17 mouse cellular contexts compared by ENCODE assay signal in the genomic region with DNA sequence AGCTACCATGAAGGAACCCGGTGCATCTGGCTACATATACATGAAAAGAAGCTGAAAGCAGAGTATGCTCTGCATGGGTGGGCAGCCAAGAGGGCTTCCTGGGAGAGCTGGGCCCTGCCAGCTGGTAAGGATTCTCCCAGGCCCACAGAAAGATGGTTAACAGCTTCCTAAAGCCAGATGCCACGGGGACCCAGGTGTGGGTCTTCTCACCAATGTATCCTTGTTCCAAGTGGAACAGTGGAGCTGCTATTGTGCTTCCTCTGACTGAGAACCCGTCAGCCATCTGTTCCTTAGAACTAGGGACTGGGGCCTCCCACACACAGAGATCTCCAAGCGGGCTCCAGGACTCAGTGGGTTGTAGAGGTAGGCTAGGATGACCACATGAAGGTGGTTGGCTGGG. TPM values are rescaled to one million over a fixed set of nuclear protein-coding genes. Genes with fewer than 3 reads are reported as not detected.
A peak's percentile ranks its signal among the peaks of the same experiment; 100 is the strongest.
DNase-seq lines count a peak whose midpoint lies in the region; ATAC-seq lines count a peak whose summit lies in the region.
"Had no signal": no experiment of that assay in that cellular context is flagged by ENCODE, and none has a peak within 500 bp of the region (broad histone marks: within the 10 kb centered on the region; RNA-seq: fewer than 3 reads in every experiment).

No protein-coding gene starts in this region.

- no peak overlapping the region for H3K4me2 ChIP-seq in neural tube, embryonic 13.5 days
- no peak overlapping the region for H3K4me2 ChIP-seq in neural tube, embryonic 15.5 days
- H3K4me2 ChIP-seq: forebrain, embryonic 15.5 days; heart, embryonic 11.5 days; hindbrain, embryonic 12.5 days; hindbrain, embryonic 15.5 days had no signal

- peaks cover 45% of the 10 kb centered on the region for H3K4me1 ChIP-seq in neural tube, embryonic 13.5 days (replicated peaks)
- H3K4me1 ChIP-seq in neural tube, embryonic 15.5 days = peaks cover 27% of the 10 kb centered on the region

- no peaks in the 10 kb centered on the region for H3K27me3 ChIP-seq in neural tube, embryonic 13.5 days
- H3K27me3 ChIP-seq in neural tube, embryonic 15.5 days (replicated peaks) = no peaks in the 10 kb centered on the region
- H3K27me3 ChIP-seq: hindbrain, embryonic 15.5 days had no signal

- H3K4me3 ChIP-seq in neural tube, embryonic 13.5 days = no peak overlapping the region
- H3K4me3 ChIP-seq in neural tube, embryonic 15.5 days (replicated peaks) = no peak overlapping the region
- H3K4me3 ChIP-seq: forebrain, embryonic 10.5 days; forebrain, embryonic 15.5 days; gastrocnemius, adult 2 months; hindbrain, embryonic 12.5 days; hindbrain, embryonic 15.5 days had no signal

- DNase-seq in frontal cortex, postnatal 14 days (ENCODE audit: low spot score in 2 of 2) = no peak
- peak; percentile 25 for DNase-seq in right cerebral cortex, postnatal 25 days
- no peak for DNase-seq in right cerebral cortex, postnatal 10 days (ENCODE audit: low spot score in 2 of 2)
- no peak for DNase-seq in cerebellum, adult 8-10 months
- DNase-seq: cerebellum, adult 11-12 months; cerebellum, adult 9-10 months had no signal

- H3K9me3 ChIP-seq in neural tube, embryonic 13.5 days = no peaks in the 10 kb centered on the region
- H3K9me3 ChIP-seq in neural tube, embryonic 15.5 days (replicated peaks) = no peaks in the 10 kb centered on the region
- H3K9me3 ChIP-seq: forebrain, embryonic 10.5 days; forebrain, embryonic 15.5 days; G1E; hindbrain, embryonic 12.5 days; hindbrain, embryonic 15.5 days had no signal

- H3K9ac ChIP-seq in neural tube, embryonic 13.5 days = no peak overlapping the region
- no peak overlapping the region for H3K9ac ChIP-seq in neural tube, embryonic 15.5 days (replicated peaks)
- H3K9ac ChIP-seq: forebrain, embryonic 15.5 days; hindbrain, embryonic 12.5 days; hindbrain, embryonic 15.5 days had no signal

- WGBS in neural tube, embryonic 13.5 days = 47% methylated on average over 4 of the region's 4 CpGs
- WGBS in neural tube, embryonic 15.5 days = 50% methylated on average over 4 of the region's 4 CpGs

- no peaks in the 10 kb centered on the region for H3K36me3 ChIP-seq in neural tube, embryonic 13.5 days
- H3K36me3 ChIP-seq in neural tube, embryonic 15.5 days = no peaks in the 10 kb centered on the region
- H3K36me3 ChIP-seq: forebrain, embryonic 10.5 days; forebrain, embryonic 15.5 days; G1E; hindbrain, embryonic 12.5 days; hindbrain, embryonic 15.5 days had no signal

- H3K27ac ChIP-seq in neural tube, embryonic 13.5 days (replicated peaks) = peak overlapping the region; percentile 33; the same call in 1 of the 2 replicates
- no peak overlapping the region for H3K27ac ChIP-seq in neural tube, embryonic 15.5 days (replicated peaks)
- H3K27ac ChIP-seq: forebrain, embryonic 10.5 days; forebrain, embryonic 15.5 days; gastrocnemius, adult 2 months; hindbrain, embryonic 12.5 days; hindbrain, embryonic 15.5 days had no signal

- peak; percentile 17; the same call in 1 of the 2 replicates for ATAC-seq in frontal cortex, adult (ENCODE audit: low TSS enrichment)
- ATAC-seq in neural tube, embryonic 13.5 days (ENCODE audit: low read depth) = no peak
- no peak for ATAC-seq in neural tube, embryonic 15.5 days (ENCODE audit: low FRiP score)
- ATAC-seq: forebrain, embryonic 15.5 days had no signal

RNA-seq across cellular contexts. Expression of a gene that starts 5.4 kb away (rescaled TPM):
- 13.5 and 15.5 TPM in 2 replicates for polyA plus RNA-seq in neural tube, embryonic 13.5 days (2015; fragmentation: Nextera tagmentation; extraction: Ambion mirVana)
- 12.7 and 18.2 TPM in 2 replicates for polyA plus RNA-seq in neural tube, embryonic 15.5 days (2015; fragmentation: Nextera tagmentation; extraction: Ambion mirVana)

RNA-seq across cellular contexts. Expression of a gene that starts 7.8 kb away (rescaled TPM):
- polyA plus RNA-seq in neural tube, embryonic 13.5 days (2015; fragmentation: Nextera tagmentation; extraction: Ambion mirVana) = 9.3 and 9.6 TPM in 2 replicates
- 9.3 and 10.6 TPM in 2 replicates for polyA plus RNA-seq in neural tube, embryonic 15.5 days (2015; fragmentation: Nextera tagmentation; extraction: Ambion mirVana)

RNA-seq across cellular contexts. Expression of a gene that starts 35.2 kb away (rescaled TPM):
- 1.1 TPM in 2 replicates for polyA plus RNA-seq in neural tube, embryonic 13.5 days (2015; fragmentation: Nextera tagmentation; extraction: Ambion mirVana)
- polyA plus RNA-seq in neural tube, embryonic 15.5 days (2015; fragmentation: Nextera tagmentation; extraction: Ambion mirVana) = 4.0 and 4.8 TPM in 2 replicates

RNA-seq across cellular contexts. Expression of a gene that starts 36.7 kb away (rescaled TPM):
- polyA plus RNA-seq in neural tube, embryonic 13.5 days (2015; fragmentation: Nextera tagmentation; extraction: Ambion mirVana) = 46.7 and 47.4 TPM in 2 replicates
- 49.4 and 52.2 TPM in 2 replicates for polyA plus RNA-seq in neural tube, embryonic 15.5 days (2015; fragmentation: Nextera tagmentation; extraction: Ambion mirVana)

RNA-seq across cellular contexts. Expression of a gene that starts 56.4 kb away (rescaled TPM):
- 1.8 and 3.0 TPM in 2 replicates for polyA plus RNA-seq in neural tube, embryonic 13.5 days (2015; fragmentation: Nextera tagmentation; extraction: Ambion mirVana)
- polyA plus RNA-seq in neural tube, embryonic 15.5 days (2015; fragmentation: Nextera tagmentation; extraction: Ambion mirVana) = 1.6 and 2.4 TPM in 2 replicates
- polyA plus RNA-seq: forebrain, embryonic 10.5 days; G1E; heart, embryonic 14.5 days had no signal
